Mouse (Mus musculus): ENCODE results near the gene Ndufa3. TPM values are rescaled to one million over a fixed set of nuclear protein-coding genes. Genes with fewer than 3 reads are reported as not detected.

Ndufa3 gene
- polyA plus RNA-seq, 1 experiment from 2014 or later: 674 TPM

DNA sequence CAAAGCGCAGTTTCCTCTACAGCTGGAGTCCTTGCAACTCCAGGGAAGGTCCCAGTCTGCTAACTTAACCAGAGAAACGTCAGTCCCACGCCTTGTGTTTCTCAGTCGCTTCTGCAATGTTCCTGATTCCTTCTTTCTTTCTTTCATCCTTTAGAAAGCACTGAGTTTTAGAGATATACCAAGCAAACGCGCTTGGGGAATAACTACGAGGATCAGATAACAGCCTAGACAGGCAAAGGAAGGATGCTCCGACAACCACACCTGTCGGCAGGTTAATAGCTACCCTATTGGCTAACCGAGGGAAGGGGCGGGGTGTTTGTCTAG, 27.1 kb downstream of the Ndufa3 start:
- no peaks in the 10 kb centered on the region for H3K27me3 ChIP-seq (ENCODE audit: insufficient read depth, low read length)
- peak overlapping the region; percentile 85 for H3K4me3 ChIP-seq (replicated peaks; ENCODE audit: low read depth, low read length)
- no peaks in the 10 kb centered on the region for H3K9me3 ChIP-seq (replicated peaks; ENCODE audit: low read length)
- no peak for ATAC-seq (replicated peaks; ENCODE audit: low FRiP score, low read depth)
- no peak for TF ChIP-seq CTCF (IDR thresholded peaks at IDR 0.05; ENCODE audit: low read depth)
- H3K36me3 ChIP-seq (ENCODE audit: insufficient read depth, low read length): peaks cover 11% of the 10 kb centered on the region; the same call in 1 of the 2 replicates
- H3K4me1 ChIP-seq (replicated peaks; ENCODE audit: insufficient read depth, low read length): peaks cover 26% of the 10 kb centered on the region
- 4% methylated on average over 11 of the region's 11 CpGs for WGBS
- H3K4me2 ChIP-seq (ENCODE audit: low read length): peak overlapping the region; percentile 55
- H3K27ac ChIP-seq: peak overlapping the region; percentile 71; the same call in 1 of the 2 replicates
- no peak overlapping the region for H3K9ac ChIP-seq (ENCODE audit: low read depth, low read length)
- DNase-seq (ENCODE audit: low spot score): no peak

DNA sequence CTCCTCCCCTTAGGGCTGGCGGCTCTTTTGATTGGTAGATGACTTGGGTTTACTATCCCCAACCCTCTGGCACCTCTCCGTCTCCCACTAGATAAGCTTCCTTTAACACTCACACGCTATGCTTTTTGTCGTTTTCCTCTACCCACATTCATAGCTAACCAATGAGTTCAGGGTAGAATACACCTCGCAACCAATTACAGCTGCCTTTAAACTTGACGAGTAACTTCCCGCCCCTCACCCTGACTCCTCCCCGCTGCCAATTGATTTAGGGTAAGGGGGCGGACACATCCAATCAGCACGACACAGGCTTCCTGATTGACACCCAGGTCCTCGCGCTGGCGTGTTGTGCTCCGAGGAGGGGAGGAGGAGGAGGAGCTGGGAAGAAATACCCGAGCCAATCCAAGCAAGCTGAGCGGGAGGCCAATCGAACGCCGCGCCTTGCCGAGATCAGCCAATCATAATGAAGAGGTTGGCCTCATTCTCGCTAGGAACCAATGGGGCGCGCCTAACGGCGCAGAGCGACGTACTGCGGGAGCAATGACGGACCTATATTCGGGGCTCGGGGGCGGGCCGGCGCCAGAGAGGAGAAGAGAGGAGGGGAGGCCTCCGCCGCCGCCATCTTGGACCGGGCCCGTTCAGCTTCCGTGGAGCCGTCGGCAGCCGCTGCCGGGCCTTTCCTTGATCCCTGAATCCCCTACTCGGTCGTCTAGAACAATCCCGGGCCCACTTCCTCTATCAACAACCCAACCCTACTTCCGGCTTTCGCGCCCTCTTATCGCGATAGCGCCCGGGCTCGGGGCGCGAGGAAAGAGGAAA, 27.7 kb downstream of the Ndufa3 start, which contains the start of gene Cnot3:
Cnot3 (plus strand) TSS at position 597 of the 816 bp plus-strand sequence.
- H3K4me2 ChIP-seq (ENCODE audit: low read length): peak within 1 kb of the TSS; percentile 71
- peak; percentile 98 for ATAC-seq (replicated peaks; ENCODE audit: low FRiP score, low read depth)
- H3K4me1 ChIP-seq (replicated peaks; ENCODE audit: insufficient read depth, low read length): peaks cover 26% of the 10 kb centered on the region

GRCm38 (mm10) chr7:3645488-3646025, 28.4 kb downstream of the Ndufa3 start:
- Histone ChIP-seq H3K9ac (ENCODE audit: low read depth, low read length) (peak overlapping the region; percentile 98), H3K36me3 (ENCODE audit: insufficient read depth, low read length) (peaks cover 3% of the 10 kb centered on the region; the same call in 1 of the 2 replicates), H3K4me3 (replicated peaks; ENCODE audit: low read depth, low read length) (peak overlapping the region; percentile 85), H3K27me3 (ENCODE audit: insufficient read depth, low read length) (no peaks in the 10 kb centered on the region), H3K4me2 (ENCODE audit: low read length) (peak overlapping the region; percentile 71), H3K27ac (peak overlapping the region; percentile 99), H3K9me3 (replicated peaks; ENCODE audit: low read length) (no peaks in the 10 kb centered on the region), H3K4me1 (replicated peaks; ENCODE audit: insufficient read depth, low read length) (peaks cover 26% of the 10 kb centered on the region)
- peak; percentile 25 for DNase-seq (ENCODE audit: low spot score)
- ATAC-seq (replicated peaks; ENCODE audit: low FRiP score, low read depth): 0 out of 2 replicates have a peak, but pooled peaks have one; percentile 2
- no peak for TF ChIP-seq CTCF (IDR thresholded peaks at IDR 0.05; ENCODE audit: low read depth)
- under 1% methylated on average over 38 of the region's 58 CpGs for WGBS

More for the DNA sequence above, 27.7 kb downstream of the Ndufa3 start, which contains the start of gene Cnot3:
- TF ChIP-seq CTCF (IDR thresholded peaks at IDR 0.05; ENCODE audit: low read depth): no peak
- Histone ChIP-seq H3K9me3 (replicated peaks; ENCODE audit: low read length) (no peaks in the 10 kb centered on the region), H3K4me3 (replicated peaks; ENCODE audit: low read depth, low read length) (peak within 1 kb of the TSS; percentile 85), H3K9ac (ENCODE audit: low read depth, low read length) (peak within 1 kb of the TSS; percentile 98), H3K36me3 (ENCODE audit: insufficient read depth, low read length) (peaks cover 5% of the 10 kb centered on the region), H3K27me3 (ENCODE audit: insufficient read depth, low read length) (no peaks in the 10 kb centered on the region), H3K27ac (peak within 1 kb of the TSS; percentile 99)
- WGBS: 1% methylated on average over 57 of the region's 58 CpGs
- peak; percentile 99 for DNase-seq (ENCODE audit: low spot score)

DNA sequence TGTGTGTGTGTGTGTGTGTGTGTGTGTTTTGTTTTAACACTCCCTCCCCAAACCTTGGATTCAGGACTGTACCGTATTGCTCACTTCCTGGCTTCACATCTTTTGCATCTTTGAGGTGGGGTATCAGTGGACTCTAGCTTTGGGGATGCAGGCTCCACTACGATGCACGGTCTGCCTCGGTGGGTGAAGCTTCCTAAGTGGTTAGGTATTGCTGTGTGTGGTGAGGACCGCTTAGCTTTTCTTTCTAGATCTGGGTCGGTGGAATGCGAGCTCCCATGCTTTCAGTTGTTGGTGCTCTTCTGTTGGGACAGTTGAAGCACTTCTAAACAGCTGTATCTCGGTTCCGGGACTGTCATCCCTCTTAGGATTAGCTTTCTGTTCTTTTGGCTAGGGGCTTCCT, 29.0 kb downstream of the Ndufa3 start:
- Histone ChIP-seq H3K4me1 (replicated peaks; ENCODE audit: insufficient read depth, low read length) (peaks cover 26% of the 10 kb centered on the region), H3K27me3 (ENCODE audit: insufficient read depth, low read length) (no peaks in the 10 kb centered on the region), H3K36me3 (ENCODE audit: insufficient read depth, low read length) (peaks cover 9% of the 10 kb centered on the region), H3K9ac (ENCODE audit: low read depth, low read length) (peak overlapping the region; percentile 98), H3K9me3 (replicated peaks; ENCODE audit: low read length) (no peaks in the 10 kb centered on the region), H3K4me2 (ENCODE audit: low read length) (peak overlapping the region; percentile 71), H3K4me3 (replicated peaks; ENCODE audit: low read depth, low read length) (peak overlapping the region; percentile 85), H3K27ac (0 out of 2 replicates have a peak overlapping the region, but pooled peaks have one; percentile 3)
- 12% methylated on average over 9 of the region's 9 CpGs for WGBS
- no peak for ATAC-seq (replicated peaks; ENCODE audit: low FRiP score, low read depth)
- TF ChIP-seq CTCF (IDR thresholded peaks at IDR 0.05; ENCODE audit: low read depth): no peak
- peak; percentile 11 for DNase-seq (ENCODE audit: low spot score)

- peak overlapping the region; percentile 71 for H3K4me2 ChIP-seq (ENCODE audit: low read length)
- peak overlapping the region; percentile 98 for H3K9ac ChIP-seq (ENCODE audit: low read depth, low read length)
- peak overlapping the region; percentile 85 for H3K4me3 ChIP-seq (replicated peaks; ENCODE audit: low read depth, low read length)
- ATAC-seq (replicated peaks; ENCODE audit: low FRiP score, low read depth): no peak
- peaks cover 26% of the 10 kb centered on the region for H3K4me1 ChIP-seq (replicated peaks; ENCODE audit: insufficient read depth, low read length)
- H3K36me3 ChIP-seq (ENCODE audit: insufficient read depth, low read length): peaks cover 14% of the 10 kb centered on the region
- no peak for DNase-seq (ENCODE audit: low spot score)
- no peaks in the 10 kb centered on the region for H3K9me3 ChIP-seq (replicated peaks; ENCODE audit: low read length)
- no peaks in the 10 kb centered on the region for H3K27me3 ChIP-seq (ENCODE audit: insufficient read depth, low read length)
- H3K27ac ChIP-seq: 0 out of 2 replicates have a peak overlapping the region, but pooled peaks have one; percentile 3
- 52% methylated on average over 4 of the region's 4 CpGs for whole genome bisulfite sequencing
- TF ChIP-seq CTCF (IDR thresholded peaks at IDR 0.05; ENCODE audit: low read depth): no peak
These were observed 29.5 kb downstream of the Ndufa3 start for GRCm38 (mm10) chr7:3646641-3647040.

DNA sequence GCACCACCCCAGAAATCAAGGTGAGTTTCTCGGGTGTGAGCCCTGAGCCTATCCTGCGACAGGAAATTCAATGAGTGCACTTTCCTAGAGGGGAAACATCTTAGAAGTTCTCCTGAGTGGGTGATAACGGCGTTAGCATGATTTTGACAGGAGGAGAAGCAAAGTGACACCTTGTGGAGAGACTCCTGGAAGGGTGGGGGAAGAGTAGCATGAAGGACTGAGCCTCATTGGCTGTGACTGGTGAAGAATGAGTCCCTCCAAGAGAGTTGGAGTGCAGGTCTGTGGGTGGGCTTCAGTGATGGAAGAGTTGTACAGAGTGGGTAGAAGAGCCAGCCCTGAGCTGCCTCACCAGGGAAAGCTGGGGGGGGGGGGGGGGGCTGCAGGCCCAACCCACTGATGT, 39.8 kb downstream of the Ndufa3 start:
- no peaks in the 10 kb centered on the region for H3K4me1 ChIP-seq (replicated peaks; ENCODE audit: insufficient read depth, low read length)
- H3K4me3 ChIP-seq (replicated peaks; ENCODE audit: low read depth, low read length): no peak overlapping the region
- no peak for TF ChIP-seq CTCF (IDR thresholded peaks at IDR 0.05; ENCODE audit: low read depth)
- no peak for DNase-seq (ENCODE audit: low spot score)
- H3K4me2 ChIP-seq (ENCODE audit: low read length): no peak overlapping the region
- ATAC-seq (replicated peaks; ENCODE audit: low FRiP score, low read depth): no peak
- H3K9me3 ChIP-seq (replicated peaks; ENCODE audit: low read length): no peaks in the 10 kb centered on the region
- H3K36me3 ChIP-seq (ENCODE audit: insufficient read depth, low read length): peaks cover 80% of the 10 kb centered on the region
- no peaks in the 10 kb centered on the region for H3K27me3 ChIP-seq (ENCODE audit: insufficient read depth, low read length)
- no peak overlapping the region for H3K9ac ChIP-seq (ENCODE audit: low read depth, low read length)
- 89% methylated on average over 4 of the region's 4 CpGs for WGBS
- no peak overlapping the region for H3K27ac ChIP-seq
